In the genomic region with DNA sequence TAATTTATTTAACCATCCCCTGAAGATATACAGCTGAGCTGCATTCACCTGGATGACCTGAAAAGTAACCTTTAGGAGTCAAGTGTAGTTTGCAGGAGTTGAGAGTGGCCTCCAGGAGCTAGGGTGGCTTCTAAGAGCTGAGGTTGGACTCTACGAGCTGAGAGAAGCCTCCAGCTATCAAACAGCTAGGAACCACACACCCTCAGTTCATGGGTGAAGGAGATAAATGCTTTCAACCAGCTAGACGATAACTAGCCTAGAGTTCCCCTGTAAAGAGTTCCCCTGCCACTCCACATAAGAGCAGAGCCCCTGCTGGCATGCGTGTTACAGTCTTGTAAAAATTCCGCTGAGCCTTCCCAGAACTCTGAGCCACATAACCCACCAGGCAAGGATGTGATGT, we compare ENCODE assay signal across 27 mouse cellular contexts.
DNase-seq lines count a peak whose midpoint lies in the region; ATAC-seq and TF ChIP-seq lines count a peak whose summit lies in the region.
"Had no signal": no experiment of that assay in that cellular context is flagged by ENCODE, and none has a peak within 500 bp of the region (broad histone marks: within the 10 kb centered on the region; RNA-seq: fewer than 3 reads in every experiment).

No protein-coding gene starts in this region.

- DNase-seq in heart, adult 11 months = no peak
- no peak for DNase-seq in limb, embryonic 10.5 days (ENCODE audit: low spot score)
- DNase-seq in lung, postnatal 36 days = no peak
- no peak for DNase-seq in liver, embryonic 14.5 days (ENCODE audit: low read depth in 3 of 3, low spot score in 3 of 3)
- DNase-seq: cerebellum, adult 11 months; cerebellum, adult 9-10 months; cerebellum, postnatal 36 days; gastrocnemius, adult 2 months; gastrocnemius, postnatal 36 days; layer of hippocampus, postnatal 36 days; left cerebral cortex, postnatal 4 days; retina, postnatal 1 day; right cerebral cortex, postnatal 14 days; thymus, adult 18-20 months; thymus, postnatal 25 days had no signal

- WGBS in heart, embryonic 13.5 days = 45% methylated on average over 4 of the region's 4 CpGs
- WGBS in limb, embryonic 13.5 days = 27% methylated on average over 4 of the region's 4 CpGs
- WGBS in limb, embryonic 10.5 days = 78% methylated on average over 4 of the region's 4 CpGs
- WGBS in lung, embryonic 16.5 days = 55% methylated on average over 4 of the region's 4 CpGs
- 51% methylated on average over 4 of the region's 4 CpGs for WGBS in liver, embryonic 14.5 days (ENCODE audit: insufficient replicate concordance)

- H3K4me1 ChIP-seq in heart, embryonic 13.5 days = peaks cover 70% of the 10 kb centered on the region
- H3K4me1 ChIP-seq in limb, embryonic 13.5 days = peaks cover 56% of the 10 kb centered on the region
- peaks cover 37% of the 10 kb centered on the region for H3K4me1 ChIP-seq in limb, embryonic 10.5 days
- peaks cover 31% of the 10 kb centered on the region for H3K4me1 ChIP-seq in lung, embryonic 16.5 days (replicated peaks; ENCODE audit: control insufficient read depth, insufficient read depth, low read length)
- peaks cover 4 to 15% of the 10 kb centered on the region in 2 experiments for H3K4me1 ChIP-seq in liver, embryonic 14.5 days (replicated peaks; ENCODE audit: control insufficient read depth in 2 of 2, insufficient read depth in 2 of 2, low read length in 1 of 2)

- H3K36me3 ChIP-seq in heart, embryonic 13.5 days = no peaks in the 10 kb centered on the region
- H3K36me3 ChIP-seq in limb, embryonic 13.5 days = no peaks in the 10 kb centered on the region
- no peaks in the 10 kb centered on the region for H3K36me3 ChIP-seq in limb, embryonic 10.5 days
- no peaks in the 10 kb centered on the region for H3K36me3 ChIP-seq in lung, embryonic 16.5 days (ENCODE audit: control insufficient read depth, insufficient read depth, low read length)
- H3K36me3 ChIP-seq in liver, embryonic 14.5 days (replicated peaks; ENCODE audit: control insufficient read depth, insufficient read depth, low read depth) = no peaks in the 10 kb centered on the region
- H3K36me3 ChIP-seq: forebrain, embryonic 15.5 days; hindbrain, embryonic 10.5 days; hindbrain, embryonic 15.5 days; midbrain, embryonic 15.5 days; neural tube, embryonic 15.5 days had no signal

- ATAC-seq in heart, embryonic 13.5 days (ENCODE audit: extremely low read depth, insufficient number of reproducible peaks, low FRiP score, low TSS enrichment) = no peak
- no peak for ATAC-seq in limb, embryonic 13.5 days (ENCODE audit: low FRiP score, low read depth)
- ATAC-seq in lung, embryonic 16.5 days (ENCODE audit: low read depth) = no peak
- peak; percentile 26; the same call in 1 of the 2 replicates for ATAC-seq in liver, embryonic 14.5 days (ENCODE audit: insufficient read depth)
- ATAC-seq in megakaryocyte, adult 5-6 weeks (ENCODE audit: poor library complexity, severe bottlenecking) = no peak
- ATAC-seq: forebrain, embryonic 15.5 days; inflammation-experienced regulatory T-cells, adult 6 months; midbrain, embryonic 15.5 days; Patski had no signal

- TF ChIP-seq CTCF in liver, embryonic 14.5 days (IDR thresholded peaks at IDR 0.05; ENCODE audit: low read depth) = no peak

- no peak for TF ChIP-seq EP300 in liver, embryonic 14.5 days (IDR thresholded peaks at IDR 0.05; ENCODE audit: low read depth)

- H3K4me2 ChIP-seq in heart, embryonic 13.5 days = no peak overlapping the region
- 0 out of 2 replicates have a peak overlapping the region, but pooled peaks have one; percentile 30 for H3K4me2 ChIP-seq in limb, embryonic 13.5 days (replicated peaks)
- peak overlapping the region; percentile 18 for H3K4me2 ChIP-seq in lung, embryonic 16.5 days (ENCODE audit: low read depth, low read length)
- no peak overlapping the region for H3K4me2 ChIP-seq in liver, embryonic 14.5 days (ENCODE audit: low read depth)
- H3K4me2 ChIP-seq: forebrain, embryonic 15.5 days; hindbrain, embryonic 15.5 days; midbrain, embryonic 15.5 days; neural tube, embryonic 15.5 days had no signal

- peak overlapping the region; percentile 44; the same call in 1 of the 2 replicates for H3K27ac ChIP-seq in heart, embryonic 13.5 days (replicated peaks)
- H3K27ac ChIP-seq in limb, embryonic 13.5 days = no peak overlapping the region
- H3K27ac ChIP-seq in limb, embryonic 10.5 days = no peak overlapping the region
- no peak overlapping the region for H3K27ac ChIP-seq in lung, embryonic 16.5 days (ENCODE audit: low read length)
- H3K27ac ChIP-seq in liver, embryonic 14.5 days = no peak overlapping the region
- H3K27ac ChIP-seq: forebrain, embryonic 15.5 days; gastrocnemius, adult 2 months; heart, adult 2 months; hindbrain, embryonic 10.5 days; hindbrain, embryonic 15.5 days; midbrain, embryonic 15.5 days; neural tube, embryonic 15.5 days had no signal

- 0 out of 2 replicates have a peak, but pooled peaks cover 11% of the 10 kb centered on the region for H3K27me3 ChIP-seq in heart, embryonic 13.5 days (replicated peaks)
- no peaks in the 10 kb centered on the region for H3K27me3 ChIP-seq in limb, embryonic 13.5 days
- H3K27me3 ChIP-seq in limb, embryonic 10.5 days (ENCODE audit: low read depth, poor library complexity, severe bottlenecking) = no peaks in the 10 kb centered on the region
- H3K27me3 ChIP-seq in lung, embryonic 16.5 days (ENCODE audit: control insufficient read depth, insufficient read depth, low read depth, low read length) = no peaks in the 10 kb centered on the region
- no peaks in the 10 kb centered on the region for H3K27me3 ChIP-seq in liver, embryonic 14.5 days (ENCODE audit: control insufficient read depth, insufficient read depth, low read length)
- H3K27me3 ChIP-seq: forebrain, embryonic 15.5 days; hindbrain, embryonic 15.5 days; midbrain, embryonic 15.5 days; neural tube, embryonic 15.5 days; Patski had no signal

- no peaks in the 10 kb centered on the region for H3K9me3 ChIP-seq in heart, embryonic 13.5 days
- no peaks in the 10 kb centered on the region for H3K9me3 ChIP-seq in limb, embryonic 13.5 days
- no peaks in the 10 kb centered on the region for H3K9me3 ChIP-seq in limb, embryonic 10.5 days (replicated peaks)
- no peaks in the 10 kb centered on the region for H3K9me3 ChIP-seq in lung, embryonic 16.5 days (ENCODE audit: control insufficient read depth, low read length)
- H3K9me3 ChIP-seq in liver, embryonic 14.5 days (ENCODE audit: control insufficient read depth, low read length) = no peaks in the 10 kb centered on the region
- H3K9me3 ChIP-seq: forebrain, embryonic 15.5 days; hindbrain, embryonic 10.5 days; hindbrain, embryonic 15.5 days; midbrain, embryonic 15.5 days; neural tube, embryonic 15.5 days had no signal

- H3K9ac ChIP-seq in heart, embryonic 13.5 days = no peak overlapping the region
- no peak overlapping the region for H3K9ac ChIP-seq in limb, embryonic 13.5 days
- no peak overlapping the region for H3K9ac ChIP-seq in lung, embryonic 16.5 days (ENCODE audit: low read length)
- no peak overlapping the region for H3K9ac ChIP-seq in liver, embryonic 14.5 days (replicated peaks)
- H3K9ac ChIP-seq: forebrain, embryonic 15.5 days; hindbrain, embryonic 15.5 days; midbrain, embryonic 15.5 days; neural tube, embryonic 15.5 days had no signal

- no peak overlapping the region for H3K4me3 ChIP-seq in heart, embryonic 13.5 days
- H3K4me3 ChIP-seq in limb, embryonic 13.5 days = no peak overlapping the region
- H3K4me3 ChIP-seq in limb, embryonic 10.5 days = no peak overlapping the region
- no peak overlapping the region for H3K4me3 ChIP-seq in lung, embryonic 16.5 days (ENCODE audit: low read length)
- no peak overlapping the region for H3K4me3 ChIP-seq in liver, embryonic 14.5 days (ENCODE audit: insufficient read depth in 1 of 2, low read depth in 2 of 2, low read length in 2 of 2)
- H3K4me3 ChIP-seq: forebrain, embryonic 15.5 days; gastrocnemius, adult 2 months; heart, adult 2 months; hindbrain, embryonic 10.5 days; hindbrain, embryonic 15.5 days; midbrain, embryonic 15.5 days; neural tube, embryonic 15.5 days had no signal

Comparison
In these comparisons a context has a peak if more than half of its experiments do, and no peak if none do; other contexts are left out.
1. H3K4me2 ChIP-seq: peak in limb, embryonic 13.5 days (single experiment) and lung, embryonic 16.5 days (single experiment); none in heart, embryonic 13.5 days (single experiment) and liver, embryonic 14.5 days (single experiment).